Mouse (Mus musculus) cerebellum, postnatal 4 days (tissue): Measurements from ENCODE around the gene Clic4.
A peak's percentile ranks its signal among the peaks of the same experiment; 100 is the strongest.
"Not testable (repeated sequence)": the region's sequence is repeated elsewhere in the genome, so short reads cannot be mapped to it uniquely, and the experiment has no call there.

ENCODE experiments used
- DNase-seq, 2 experiments: peaks; one replicate each; pipeline ENCODE4 v3.0.0; 2022; ENCODE audit warnings: low spot score in 2 of 2, mixed read lengths in 1 of 2

Gene Clic4

DNA sequence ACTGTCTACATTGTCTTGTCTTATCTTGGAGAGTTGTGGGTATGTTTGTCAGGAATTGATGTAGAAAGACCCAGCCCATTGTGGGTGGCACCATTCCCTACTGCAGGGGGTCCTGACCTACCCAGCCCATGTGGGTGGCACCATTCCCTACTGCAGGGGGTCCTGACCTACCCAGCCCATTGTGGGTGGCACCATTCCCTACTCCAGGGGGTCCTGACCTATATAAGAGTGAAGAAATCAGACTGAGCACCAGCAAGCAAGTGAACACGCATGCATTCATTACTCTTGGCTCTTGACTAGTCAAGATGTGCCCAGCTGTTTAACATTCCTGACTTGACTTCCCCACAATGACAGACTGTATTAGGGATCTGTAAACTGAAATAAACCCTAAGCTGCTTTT is 82.2 kb downstream of the Clic4 start:
- DNase-seq = no peak

DNA sequence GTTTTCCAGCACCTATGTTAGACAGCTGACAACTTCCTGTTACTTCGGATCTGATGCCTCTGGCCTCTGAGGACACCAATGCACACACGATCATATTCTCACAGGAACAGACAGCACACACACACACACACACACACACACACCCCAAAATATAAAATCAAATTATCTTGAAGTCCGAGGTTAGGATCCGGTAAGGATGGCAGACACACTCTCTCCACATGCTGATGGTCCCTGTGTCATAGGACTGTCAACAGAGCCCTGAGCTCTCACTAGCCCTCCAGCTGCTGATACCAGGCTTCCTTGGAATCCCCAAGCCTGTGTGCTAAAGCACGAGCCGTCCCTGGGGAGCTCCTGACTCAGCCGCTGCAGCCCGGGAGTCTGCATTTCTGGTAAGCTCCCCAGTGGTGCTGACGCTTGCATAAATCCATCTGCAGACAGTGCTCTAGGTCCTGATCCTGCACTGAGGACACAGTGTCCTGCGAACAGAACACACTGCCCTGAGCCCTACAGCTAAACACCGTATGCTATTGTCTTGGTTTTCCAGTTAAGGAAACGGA is 83.1 kb downstream of the Clic4 start:
- no peak for DNase-seq

DNA sequence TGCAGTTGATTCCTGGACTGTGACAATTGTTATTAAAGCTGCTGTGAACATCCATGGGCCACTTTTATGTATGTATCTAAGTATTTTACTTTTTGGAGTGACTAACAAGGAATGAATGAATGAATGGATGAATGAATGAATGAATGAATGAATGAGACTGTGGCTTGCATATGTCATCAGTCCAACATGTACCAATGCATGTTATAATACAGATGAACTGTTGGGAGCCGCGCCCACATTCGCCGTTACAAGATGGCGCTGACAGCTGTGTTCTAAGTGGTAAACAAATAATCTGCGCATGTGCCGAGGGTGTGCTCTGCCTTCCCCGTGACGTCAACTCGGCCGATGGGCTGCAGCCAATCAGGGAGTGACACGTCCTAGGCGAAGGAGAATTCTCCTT is 88.3 kb downstream of the Clic4 start:
- not testable (repeated sequence) for DNase-seq

DNA sequence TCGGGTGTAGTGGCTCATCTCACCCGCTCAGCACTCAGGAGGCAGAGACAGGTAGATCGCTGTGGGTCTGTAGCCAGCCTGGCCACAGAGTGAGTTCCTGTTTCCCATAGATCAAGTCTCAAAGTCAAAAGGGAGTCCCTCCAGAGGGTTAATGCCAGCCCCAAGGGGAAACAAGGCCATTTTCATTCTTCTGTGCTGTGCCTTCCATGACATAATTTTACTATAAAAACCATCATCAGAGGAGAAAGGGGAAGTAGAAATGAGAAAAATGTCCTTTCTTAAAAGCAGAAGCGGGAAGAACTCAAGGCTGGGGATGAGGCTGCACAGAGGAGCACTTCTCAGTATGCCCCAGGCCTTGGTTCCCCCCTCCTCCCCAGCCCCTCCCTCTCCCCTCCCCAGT is 90.8 kb downstream of the Clic4 start:
- no peak for DNase-seq

DNA sequence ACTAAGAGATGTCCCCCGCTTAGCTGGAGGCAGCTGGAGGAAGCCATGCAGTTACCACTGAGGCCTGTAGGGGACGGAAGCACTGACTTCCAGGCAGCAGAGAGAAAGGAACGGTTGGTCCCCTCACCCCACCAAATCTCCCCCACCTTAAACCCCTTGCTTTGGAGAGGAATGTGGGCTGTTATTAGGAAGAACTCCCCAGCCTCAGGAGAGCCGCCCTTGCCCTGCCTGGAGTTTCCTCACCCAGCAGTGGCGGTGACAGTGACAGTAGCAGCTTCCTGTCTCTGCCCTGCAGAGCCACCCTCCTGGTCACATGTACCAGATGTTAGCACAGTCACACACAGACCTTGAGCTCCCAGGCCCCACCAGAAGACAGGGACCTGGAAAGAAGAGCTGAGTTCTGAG is 93.5 kb downstream of the Clic4 start:
- DNase-seq = peak in 1 of 2 experiments; percentile 36

- no peak for DNase-seq
Observed at GRCm38 (mm10) chr4:135177568-135177967, 95.0 kb downstream of the Clic4 start.

DNA sequence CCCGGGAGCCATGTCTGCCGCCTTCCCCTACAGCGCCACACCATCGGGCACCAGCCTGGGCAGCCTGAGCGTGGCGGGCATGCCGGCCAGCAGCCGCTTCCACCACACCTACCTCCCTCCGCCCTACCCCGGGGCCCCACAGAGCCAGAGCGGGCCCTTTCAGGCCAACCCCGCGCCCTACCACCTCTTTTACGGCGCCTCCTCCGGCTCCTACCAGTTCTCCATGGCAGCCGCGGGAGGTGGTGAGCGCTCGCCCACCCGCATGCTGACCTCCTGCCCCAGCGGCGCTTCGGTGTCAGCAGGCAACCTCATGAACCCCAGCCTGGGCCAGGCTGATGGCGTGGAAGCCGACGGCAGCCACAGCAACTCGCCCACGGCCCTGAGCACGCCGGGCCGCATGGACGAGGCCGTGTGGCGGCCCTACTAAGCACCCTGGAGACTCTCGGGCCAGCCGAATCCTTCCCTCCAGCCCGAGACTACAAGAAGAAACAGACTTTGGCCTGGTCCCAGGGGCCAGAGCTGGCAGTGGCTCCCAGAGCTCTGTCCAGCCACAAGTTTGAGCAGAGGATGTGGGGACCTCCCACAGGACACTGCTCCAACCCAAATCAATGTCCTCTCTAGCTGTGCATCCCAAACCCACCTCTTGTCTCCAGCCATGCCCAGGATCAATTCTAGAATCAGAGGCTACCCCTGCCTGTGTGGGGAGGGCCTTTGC is 97.1 kb downstream of the Clic4 start:
- no peak for DNase-seq

DNA sequence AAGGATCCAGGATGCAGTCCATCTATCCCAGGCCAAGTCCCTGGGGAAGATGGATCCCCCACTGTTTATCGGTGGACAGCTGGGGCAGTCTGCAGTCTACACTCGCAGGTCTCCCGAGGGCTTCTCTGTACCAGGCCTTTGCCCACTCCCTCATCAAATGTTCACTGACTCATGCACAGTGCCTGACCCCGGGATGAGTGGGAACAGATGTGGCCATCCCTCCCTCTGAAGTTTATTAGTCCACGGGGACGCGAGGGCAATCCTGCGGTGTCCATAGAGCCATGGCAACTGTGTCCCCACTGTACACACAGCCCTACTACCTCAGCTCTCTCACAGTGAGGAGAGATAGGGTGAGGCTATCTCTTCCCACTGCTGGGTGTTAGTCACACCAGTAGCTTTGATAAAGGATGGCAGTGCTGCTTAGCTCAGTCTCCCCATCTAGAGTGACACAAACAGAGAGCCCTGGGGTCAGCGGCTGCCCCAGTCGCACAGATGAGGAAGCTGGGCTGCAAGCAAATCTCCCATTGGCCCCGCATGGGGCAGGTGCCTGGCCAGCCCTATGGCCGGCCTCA is 101.2 kb downstream of the Clic4 start:
- DNase-seq = no peak

DNA sequence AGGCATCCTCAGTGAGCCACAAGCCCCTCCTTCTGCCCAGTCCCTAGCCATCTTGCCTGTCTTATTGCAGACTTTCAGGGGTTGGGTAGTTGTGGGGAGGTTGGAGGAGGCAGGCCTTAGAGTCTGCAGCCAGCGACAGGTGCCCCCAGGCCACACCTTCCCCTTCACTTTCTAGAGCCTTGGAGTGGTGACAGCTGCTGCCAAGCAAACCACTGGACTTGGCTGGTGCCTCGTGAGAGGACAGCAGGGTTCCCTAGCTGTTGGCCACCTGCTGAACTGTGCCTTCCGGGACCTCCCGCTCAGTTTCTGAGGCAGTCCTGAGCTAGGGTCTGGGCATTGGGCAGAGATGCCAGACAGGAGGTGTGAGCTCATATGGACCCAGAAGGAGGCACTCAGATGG is 103.1 kb downstream of the Clic4 start:
- DNase-seq = no peak

DNA sequence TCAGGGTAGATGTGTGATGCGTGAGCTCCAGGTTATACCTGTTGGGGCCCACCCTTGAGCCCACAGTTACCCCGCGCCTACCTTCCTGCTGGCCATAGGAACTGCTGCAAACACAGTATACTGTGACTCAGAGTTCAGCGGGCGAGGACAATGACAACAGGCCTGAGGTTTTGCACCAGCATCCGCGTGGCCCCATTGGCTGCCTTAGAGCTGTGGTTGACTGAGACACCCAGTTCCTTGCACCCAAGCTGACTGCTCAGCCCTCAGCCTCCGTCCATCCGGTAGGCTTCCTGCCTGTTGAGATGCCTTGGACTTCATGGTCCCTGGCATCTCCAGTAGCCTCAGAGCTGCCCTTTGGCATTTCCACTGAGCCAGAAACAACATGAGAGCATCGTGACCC is 103.5 kb downstream of the Clic4 start:
- no peak for DNase-seq

- no peak for DNase-seq
Observed at GRCm38 (mm10) chr4:135167816-135168527, 104.6 kb downstream of the Clic4 start.

GRCm38 (mm10) chr4:135166413-135167225 is 106.0 kb downstream of the Clic4 start:
- DNase-seq = peak in 1 of 2 experiments; percentile 16

GRCm38 (mm10) chr4:135165761-135166160 is 106.9 kb downstream of the Clic4 start:
- no peak for DNase-seq
